Mouse (Mus musculus): ENCODE data around the gene AC129217.1.
A peak's percentile ranks its signal among the peaks of the same experiment; 100 is the strongest.
"Not testable (repeated sequence)": the region's sequence is repeated elsewhere in the genome, so short reads cannot be mapped to it uniquely, and the experiment has no call there.

The AC129217.1 gene

GRCm38 (mm10) chr19:8830664-8831063 is 1.1 kb downstream of the AC129217.1 start:
- no peak for DNase-seq (ENCODE audit: low read depth, low spot score)

DNA sequence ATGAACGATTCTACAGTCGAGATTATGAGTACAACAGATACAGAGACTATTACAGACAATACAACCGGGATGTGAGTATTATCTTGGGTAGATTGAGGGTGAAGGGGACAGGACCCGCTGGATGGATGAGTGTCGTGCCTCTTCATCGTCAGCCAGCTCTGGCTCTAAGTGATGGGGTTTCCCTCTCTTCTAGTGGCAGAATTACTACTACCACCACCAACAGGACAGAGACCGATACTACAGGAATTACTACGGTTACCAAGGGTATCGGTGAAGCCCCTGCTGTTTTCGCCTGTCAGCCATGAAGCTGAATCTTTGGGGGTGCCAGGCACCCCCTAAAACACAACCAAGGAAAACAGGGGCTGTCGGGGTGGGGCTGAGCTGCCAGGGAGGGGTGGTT is 1.7 kb downstream of the AC129217.1 start:
- DNase-seq (ENCODE audit: low read depth, low spot score), result no peak

- DNase-seq (ENCODE audit: low read depth, low spot score), result no peak
Measured at GRCm38 (mm10) chr19:8832971-8833370, 3.4 kb downstream of the AC129217.1 start.

DNA sequence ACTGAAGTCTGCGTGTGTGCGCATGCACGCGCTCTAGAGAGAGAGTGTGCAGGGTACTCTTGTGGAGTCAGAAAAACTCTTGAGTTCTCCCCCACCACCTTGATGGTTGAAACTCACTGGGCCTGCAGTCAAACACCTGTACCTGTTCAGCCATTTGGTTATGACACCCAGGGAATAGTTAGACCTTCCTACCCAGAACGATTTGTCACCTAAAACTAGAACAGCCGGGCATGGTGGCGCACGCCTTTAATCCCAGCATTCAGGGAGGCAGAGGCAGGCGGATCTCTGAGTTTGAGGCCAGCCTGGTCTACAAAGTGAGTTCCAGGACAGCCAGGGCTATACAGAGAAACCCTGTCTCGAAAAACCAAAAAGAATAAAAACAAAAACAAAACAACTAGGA is 6.8 kb downstream of the AC129217.1 start:
- not testable (repeated sequence) for DNase-seq (ENCODE audit: low read depth, low spot score)

DNA sequence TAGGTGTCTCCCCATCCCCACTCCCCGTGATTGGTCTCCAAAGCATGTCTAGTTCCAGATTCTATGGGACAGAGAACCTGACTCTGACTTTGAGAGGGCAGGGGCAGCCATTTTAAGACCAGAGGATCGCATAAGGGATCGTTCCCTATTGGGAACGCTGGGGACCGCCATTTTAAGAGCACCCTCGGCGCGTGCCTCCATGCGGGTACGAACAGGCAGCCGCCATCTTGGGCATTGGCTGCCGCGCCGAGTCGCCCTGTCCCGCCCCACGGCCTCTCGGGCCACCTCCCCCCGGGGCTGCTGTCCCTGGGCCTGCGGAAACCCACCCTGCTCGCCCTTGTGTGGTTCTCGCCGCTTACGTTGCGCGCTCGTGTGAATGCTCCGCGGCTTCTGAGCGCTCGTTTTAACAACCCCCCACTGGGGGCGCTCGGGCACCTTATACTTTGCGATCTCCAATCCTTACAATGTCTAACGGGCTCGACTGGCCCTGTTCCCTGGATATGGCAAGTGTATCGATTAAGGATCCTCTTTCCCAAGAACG is 7.7 kb downstream of the AC129217.1 start, which contains the start of gene Bscl2:
Gene Bscl2, plus strand, starts transcription at position 217 of the 541 bp plus-strand sequence.
- DNase-seq (ENCODE audit: low read depth, low spot score), result peak; percentile 83

DNA sequence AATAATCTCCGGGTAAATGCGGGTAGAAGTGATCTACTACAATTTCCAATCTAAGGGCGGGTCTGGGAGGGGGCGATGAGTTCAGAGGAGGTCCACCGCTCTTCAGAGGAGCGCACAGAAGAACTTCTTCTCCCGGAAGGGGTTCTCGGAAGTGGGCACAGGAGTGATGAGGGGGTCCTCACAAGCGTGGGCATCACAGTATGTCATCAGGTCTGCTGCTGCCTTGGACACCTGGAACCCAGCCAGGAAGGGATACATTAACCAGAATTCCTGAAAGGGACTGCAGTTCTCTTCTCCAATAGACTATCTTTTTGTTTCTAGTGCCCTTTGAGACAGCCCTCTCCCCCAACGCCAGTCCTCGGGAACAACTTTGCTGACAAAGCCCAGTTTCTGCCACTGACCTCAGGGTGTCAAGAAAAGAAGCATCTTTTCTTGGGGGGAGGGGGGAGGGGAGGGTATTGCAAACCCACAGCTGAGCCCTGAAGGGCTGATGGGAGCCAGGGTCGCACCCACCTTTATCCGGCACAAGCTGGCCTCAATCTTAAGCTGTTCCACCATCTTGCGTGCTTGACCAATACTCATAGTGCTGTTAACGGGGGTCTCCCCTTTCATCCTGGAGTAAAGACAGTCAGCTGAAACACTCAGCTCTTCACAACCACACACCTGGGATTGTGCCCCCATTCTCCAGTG is 8.6 kb downstream of the AC129217.1 start:
- DNase-seq (ENCODE audit: low read depth, low spot score), result no peak

GRCm38 (mm10) chr19:8839103-8839907 is 9.7 kb downstream of the AC129217.1 start, which contains the start of gene Gng3:
Gene Gng3, minus strand, starts transcription at chr19:8839194.
- DNase-seq (ENCODE audit: low read depth, low spot score), result no peak

DNA sequence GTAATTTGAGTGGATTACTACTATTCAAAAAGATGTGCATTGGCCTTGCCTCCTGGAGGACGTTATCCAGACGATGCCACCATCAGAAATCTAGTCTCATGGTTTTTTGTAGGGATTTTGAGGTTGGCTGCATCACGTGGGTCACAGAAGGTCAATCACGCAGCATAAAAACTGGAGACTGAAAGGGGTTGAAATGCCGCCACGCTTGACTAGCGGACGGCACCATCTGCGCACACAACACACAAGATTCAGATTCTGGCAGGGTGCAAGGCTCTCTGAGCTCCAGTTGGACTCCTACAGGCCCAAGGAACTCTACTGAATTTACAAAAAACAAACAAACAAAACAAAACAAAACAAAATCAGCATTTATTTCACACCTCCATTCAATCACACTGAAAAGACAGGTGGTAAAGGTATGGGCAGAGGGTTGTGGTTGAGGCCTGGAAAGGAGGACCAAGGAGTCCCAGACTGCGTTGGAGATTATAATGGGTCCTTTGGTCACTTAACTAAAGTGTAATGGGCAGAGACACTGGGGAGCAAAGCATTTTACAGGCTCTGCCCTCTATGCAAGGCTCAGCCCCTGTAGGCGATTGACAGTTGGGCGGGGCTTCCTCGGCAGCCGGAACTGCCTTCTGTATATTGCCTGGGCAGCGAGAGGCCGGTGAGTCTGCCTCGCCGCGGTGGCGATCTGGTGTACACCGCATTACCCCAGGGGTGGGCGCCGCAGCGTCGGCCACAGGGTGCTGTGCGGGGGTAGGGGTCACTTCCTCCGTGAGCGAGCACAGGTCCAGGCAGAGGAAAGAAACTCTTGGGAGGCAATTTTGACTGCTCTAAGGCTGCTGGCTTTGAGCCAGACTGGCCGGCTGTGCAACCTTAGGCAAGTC is 10.6 kb downstream of the AC129217.1 start:
- DNase-seq (ENCODE audit: low read depth, low spot score), result no peak

DNA sequence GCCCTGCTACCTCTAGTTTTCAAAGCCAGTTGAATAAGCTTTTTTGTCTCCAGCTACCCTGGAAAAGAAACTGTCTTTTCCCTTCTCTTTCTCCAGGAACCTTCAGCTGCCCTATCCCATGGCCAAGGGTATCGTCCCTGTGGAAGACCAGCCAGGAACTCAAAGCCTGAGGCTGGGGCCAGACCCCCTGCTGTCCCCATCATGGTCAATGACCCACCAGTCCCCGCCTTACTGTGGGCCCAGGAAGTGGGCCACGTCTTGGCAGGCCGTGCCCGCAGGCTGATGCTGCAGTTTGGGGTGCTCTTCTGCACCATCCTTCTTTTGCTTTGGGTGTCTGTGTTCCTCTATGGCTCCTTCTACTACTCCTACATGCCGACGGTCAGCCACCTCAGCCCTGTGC is 11.4 kb downstream of the AC129217.1 start:
- no peak for DNase-seq (ENCODE audit: low read depth, low spot score)

DNA sequence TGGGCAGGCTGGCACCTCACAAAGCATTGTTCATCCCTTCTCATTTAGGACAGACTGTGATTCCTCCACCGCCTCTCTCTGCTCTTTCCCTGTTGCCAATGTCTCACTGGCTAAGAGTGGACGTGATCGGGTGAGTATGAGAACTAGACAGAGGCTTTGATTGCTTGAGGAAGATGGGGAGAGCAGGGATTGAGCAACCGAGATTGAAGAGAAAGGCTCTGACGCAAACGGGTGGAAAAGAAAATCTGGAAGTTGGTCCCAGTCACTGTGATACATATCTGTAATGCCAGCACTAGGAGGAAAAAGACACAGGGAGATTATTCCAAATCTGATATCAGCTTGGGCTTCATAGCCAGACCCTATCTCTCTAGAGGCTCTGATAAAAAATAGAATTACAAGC is 13.4 kb downstream of the AC129217.1 start:
- DNase-seq (ENCODE audit: low read depth, low spot score), result no peak

- DNase-seq (ENCODE audit: low read depth, low spot score), result peak; percentile 74
Measured at GRCm38 (mm10) chr19:8844371-8845129, 15.0 kb downstream of the AC129217.1 start.

DNA sequence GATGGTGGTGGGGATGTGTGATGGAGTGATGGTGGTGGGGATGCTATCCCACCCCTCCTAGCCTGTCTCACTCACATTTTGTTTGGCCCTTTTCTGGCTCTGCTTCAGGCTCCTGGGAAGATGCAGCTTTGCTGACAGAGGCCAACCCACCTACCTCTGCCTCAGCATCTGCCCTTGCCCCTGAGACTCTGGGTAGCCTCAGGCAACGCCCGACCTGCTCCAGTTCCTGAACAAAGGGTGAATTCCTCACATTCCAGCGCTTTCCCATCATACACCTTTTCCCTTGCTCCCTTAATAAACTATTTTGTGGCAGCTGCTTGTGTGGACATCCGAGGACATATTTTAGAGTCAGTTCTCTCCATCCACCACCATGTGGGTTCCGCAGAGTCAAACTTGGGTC is 18.8 kb downstream of the AC129217.1 start:
- no peak for DNase-seq (ENCODE audit: low read depth, low spot score)

GRCm38 (mm10) chr19:8850402-8850901 is 20.9 kb downstream of the AC129217.1 start, which contains the start of gene Lrrn4cl:
Gene Lrrn4cl, plus strand, starts transcription at chr19:8850768.
- DNase-seq (ENCODE audit: low read depth, low spot score), result no peak

DNA sequence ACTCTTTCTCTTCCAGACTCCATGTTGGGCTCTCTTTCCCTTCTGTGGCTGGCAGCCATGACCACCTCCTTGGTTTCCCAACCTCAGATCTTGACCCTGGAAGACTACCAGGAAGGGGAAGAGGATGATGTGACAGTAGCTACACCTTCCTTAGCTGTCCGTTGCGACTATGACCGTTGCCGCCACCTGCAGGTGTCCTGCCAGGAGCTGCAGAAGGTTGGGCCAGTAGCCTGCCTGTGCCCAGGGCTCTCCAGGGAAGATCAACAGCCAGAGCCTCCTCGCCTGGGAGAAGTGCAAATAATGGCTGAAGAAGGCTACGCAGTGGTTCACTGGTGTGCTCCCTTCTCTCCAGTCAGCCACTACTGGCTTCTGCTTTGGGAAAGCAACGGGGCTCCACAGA is 22.1 kb downstream of the AC129217.1 start:
- no peak for DNase-seq (ENCODE audit: low read depth, low spot score)

- DNase-seq (ENCODE audit: low read depth, low spot score), result no peak
Measured at GRCm38 (mm10) chr19:8852236-8852928, 22.8 kb downstream of the AC129217.1 start.

DNA sequence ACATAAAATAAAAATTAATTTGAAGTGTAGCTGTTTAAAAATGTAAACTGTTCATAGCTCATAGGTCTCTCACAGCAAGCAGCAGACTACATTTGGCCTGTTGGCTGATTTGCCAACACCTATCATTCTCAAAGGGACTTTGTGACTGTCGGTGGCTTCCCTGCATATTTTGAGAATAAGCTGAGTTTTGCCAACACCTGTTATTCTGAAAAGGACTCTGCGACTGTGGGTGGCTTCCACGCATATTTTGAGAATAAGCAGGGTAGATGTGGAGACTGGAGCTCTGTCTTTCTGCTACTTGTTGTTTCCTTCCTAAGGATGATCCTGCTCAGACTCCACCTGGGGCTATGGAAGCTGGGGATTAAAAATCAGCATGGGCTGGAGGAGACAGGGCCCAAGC is 23.5 kb downstream of the AC129217.1 start:
- no peak for DNase-seq (ENCODE audit: low read depth, low spot score)

DNA sequence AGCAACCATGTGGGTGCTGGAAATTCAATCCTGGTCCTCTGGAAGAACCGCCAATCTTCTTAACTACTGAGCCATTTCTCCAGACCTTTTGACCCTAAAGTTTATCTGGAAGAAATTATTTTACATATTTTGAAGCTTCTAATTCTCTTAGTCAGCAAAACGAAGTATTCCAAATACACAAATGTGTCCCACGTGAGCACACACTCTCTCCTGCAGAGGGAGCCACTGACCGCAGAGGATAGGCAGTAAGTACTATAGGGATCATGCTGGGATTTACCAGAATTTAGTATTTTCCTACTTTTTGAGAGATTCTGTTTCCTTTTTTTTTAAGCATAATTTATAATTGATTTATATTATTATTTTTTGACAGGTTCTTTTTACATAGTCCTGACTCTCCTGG is 28.1 kb downstream of the AC129217.1 start:
- no peak for DNase-seq (ENCODE audit: low read depth, low spot score)

DNA sequence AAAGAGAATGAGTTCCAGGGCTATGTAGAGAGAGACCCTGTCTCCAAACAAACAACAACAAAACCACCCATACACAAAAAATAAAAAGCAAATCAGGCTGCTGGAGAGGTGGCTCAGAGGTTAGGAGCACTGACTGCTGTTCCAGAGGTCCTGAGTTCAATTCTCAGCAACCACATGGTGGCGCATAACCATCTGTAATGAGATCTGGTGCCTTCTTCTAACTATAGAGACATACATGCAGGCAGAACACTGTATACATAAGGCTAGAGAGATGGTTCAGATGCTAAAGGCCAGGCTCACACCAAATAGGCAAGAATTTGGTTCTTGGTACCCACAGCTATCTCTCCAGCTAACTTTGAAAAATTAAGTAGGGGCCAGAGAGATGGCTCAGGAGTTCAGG is 29.4 kb downstream of the AC129217.1 start:
- no peak for DNase-seq (ENCODE audit: low read depth, low spot score)

- DNase-seq (ENCODE audit: low read depth, low spot score), result no peak
Measured at GRCm38 (mm10) chr19:8864265-8864664, 34.7 kb downstream of the AC129217.1 start.

- not testable (repeated sequence) for DNase-seq (ENCODE audit: low read depth, low spot score)
Measured at GRCm38 (mm10) chr19:8870381-8870780, 40.8 kb downstream of the AC129217.1 start.

Data from forelimb bud, embryonic 11.5 days (tissue).